ENCODE assay signal across 8 mouse cellular contexts in genomic region chr5:150118455-150119241, GRCm38 (mm10). TPM values are rescaled to one million over a fixed set of nuclear protein-coding genes. Genes with fewer than 3 reads are reported as not detected.
DNase-seq lines count a peak whose midpoint lies in the region; ATAC-seq and TF ChIP-seq lines count a peak whose summit lies in the region.

Gene Fry, plus strand, starts transcription at chr5:150118645.

- no peak within 1 kb of the TSS for H3K27ac ChIP-seq in embryonic facial prominence, embryonic 13.5 days
- H3K27ac ChIP-seq in kidney, adult 2 months (ENCODE audit: insufficient read depth, low read depth, low read length) = peak within 1 kb of the TSS; percentile 62; the same call in 1 of the 2 replicates
- H3K27ac ChIP-seq in limb, embryonic 11.5 days (replicated peaks; ENCODE audit: low read depth, low read length) = no peak within 1 kb of the TSS
- peak within 1 kb of the TSS; percentile 68 for H3K27ac ChIP-seq in midbrain, embryonic 13.5 days
- 0 out of 2 replicates have a peak within 1 kb of the TSS, but pooled peaks have one; percentile 9 for H3K27ac ChIP-seq in small intestine, adult 2 months (ENCODE audit: insufficient read depth, low read depth, low read length)

- peak within 1 kb of the TSS; percentile 63 for H3K9ac ChIP-seq in embryonic facial prominence, embryonic 13.5 days
- peak within 1 kb of the TSS; percentile 44 for H3K9ac ChIP-seq in limb, embryonic 11.5 days (ENCODE audit: low read length)
- peak within 1 kb of the TSS; percentile 72 for H3K9ac ChIP-seq in midbrain, embryonic 13.5 days (replicated peaks)

- peak; percentile 82 to 90 for DNase-seq in adrenal gland, postnatal 4 days (ENCODE audit: low spot score in 2 of 2)
- DNase-seq in heart, adult 18-20 months = peak; percentile 96 to 98
- peak; percentile 94 for DNase-seq in kidney, adult 2 months
- peak; percentile 90 for DNase-seq in limb, embryonic 11.5 days (ENCODE audit: low spot score)
- no peak for DNase-seq in adipocyte (ENCODE audit: low spot score)

- peaks cover 29% of the 10 kb centered on the region for H3K4me1 ChIP-seq in embryonic facial prominence, embryonic 13.5 days
- peaks cover 5% of the 10 kb centered on the region; the same call in 1 of the 2 replicates for H3K4me1 ChIP-seq in kidney, adult 2 months (ENCODE audit: control insufficient read depth, insufficient read depth, low read length)
- no peaks in the 10 kb centered on the region for H3K4me1 ChIP-seq in limb, embryonic 11.5 days (ENCODE audit: control insufficient read depth, insufficient read depth, low read length)
- H3K4me1 ChIP-seq in midbrain, embryonic 13.5 days (replicated peaks) = peaks cover 22% of the 10 kb centered on the region
- peaks cover 4% of the 10 kb centered on the region for H3K4me1 ChIP-seq in small intestine, adult 2 months (ENCODE audit: control insufficient read depth, insufficient read depth, insufficient read length, low read length)

- no peaks in the 10 kb centered on the region for H3K27me3 ChIP-seq in embryonic facial prominence, embryonic 13.5 days
- no peaks in the 10 kb centered on the region; the same call in 1 of the 2 replicates for H3K27me3 ChIP-seq in kidney, adult 2 months (replicated peaks; ENCODE audit: control insufficient read depth, insufficient read depth, low read length)
- H3K27me3 ChIP-seq in limb, embryonic 11.5 days (ENCODE audit: control insufficient read depth, insufficient read depth, low read length) = no peaks in the 10 kb centered on the region
- H3K27me3 ChIP-seq in midbrain, embryonic 13.5 days = 0 out of 2 replicates have a peak, but pooled peaks cover 7% of the 10 kb centered on the region
- H3K27me3 ChIP-seq in small intestine, adult 2 months (ENCODE audit: control insufficient read depth, insufficient read depth, low read length) = no peaks in the 10 kb centered on the region

- no peak for TF ChIP-seq POLR2A in kidney, adult 2 months (IDR thresholded peaks at IDR 0.05; ENCODE audit: low read depth, low read length)
- no peak for TF ChIP-seq POLR2A in small intestine, adult 2 months (IDR thresholded peaks at IDR 0.05; ENCODE audit: low read depth, low read length)

- 1% methylated on average over 66 of the region's 68 CpGs for WGBS in embryonic facial prominence, embryonic 13.5 days
- under 1% methylated on average over 66 of the region's 68 CpGs for WGBS in kidney, adult 2 months
- under 1% methylated on average over 62 of the region's 68 CpGs for WGBS in limb, embryonic 11.5 days
- 1% methylated on average over 55 of the region's 68 CpGs for WGBS in midbrain, embryonic 13.5 days
- under 1% methylated on average over 58 of the region's 68 CpGs for WGBS in small intestine, adult 2 months

- H3K4me3 ChIP-seq in embryonic facial prominence, embryonic 13.5 days = peak within 1 kb of the TSS; percentile 70
- H3K4me3 ChIP-seq in kidney, adult 2 months (ENCODE audit: insufficient read depth, low read depth, low read length) = peak within 1 kb of the TSS; percentile 68
- H3K4me3 ChIP-seq in limb, embryonic 11.5 days (ENCODE audit: low read depth, low read length) = peak within 1 kb of the TSS; percentile 71
- peak within 1 kb of the TSS; percentile 75 for H3K4me3 ChIP-seq in midbrain, embryonic 13.5 days (replicated peaks)
- peak within 1 kb of the TSS; percentile 85 for H3K4me3 ChIP-seq in small intestine, adult 2 months (ENCODE audit: low read depth, low read length)

- no peaks in the 10 kb centered on the region for H3K9me3 ChIP-seq in embryonic facial prominence, embryonic 13.5 days
- no peaks in the 10 kb centered on the region for H3K9me3 ChIP-seq in limb, embryonic 11.5 days (ENCODE audit: control insufficient read depth, low read length)
- no peaks in the 10 kb centered on the region for H3K9me3 ChIP-seq in midbrain, embryonic 13.5 days

- H3K36me3 ChIP-seq in embryonic facial prominence, embryonic 13.5 days = no peaks in the 10 kb centered on the region
- no peaks in the 10 kb centered on the region for H3K36me3 ChIP-seq in kidney, adult 2 months (ENCODE audit: control insufficient read depth, insufficient read depth, low read length)
- no peaks in the 10 kb centered on the region for H3K36me3 ChIP-seq in limb, embryonic 11.5 days (ENCODE audit: control insufficient read depth, insufficient read depth, low read length)
- no peaks in the 10 kb centered on the region for H3K36me3 ChIP-seq in midbrain, embryonic 13.5 days
- H3K36me3 ChIP-seq in small intestine, adult 2 months (ENCODE audit: control insufficient read depth, insufficient read depth, low read length) = no peaks in the 10 kb centered on the region

- no peak for TF ChIP-seq CTCF in kidney, adult 2 months (conservative IDR thresholded peaks at IDR 0.05; ENCODE audit: insufficient read depth, insufficient read length, low read depth, low read length)
- no peak for TF ChIP-seq CTCF in small intestine, adult 2 months (IDR thresholded peaks at IDR 0.05; ENCODE audit: extremely low read depth, insufficient read length, insufficient replicate concordance, low read depth, low read length)

- ATAC-seq in embryonic facial prominence, embryonic 13.5 days (ENCODE audit: insufficient number of reproducible peaks, insufficient read depth, low FRiP score, low TSS enrichment, low read depth) = peak; percentile 92
- ATAC-seq in limb, embryonic 11.5 days (ENCODE audit: insufficient number of reproducible peaks, low FRiP score, low TSS enrichment, low read depth) = peak; percentile 95
- peak; percentile 97 for ATAC-seq in midbrain, embryonic 13.5 days

- H3K4me2 ChIP-seq in embryonic facial prominence, embryonic 13.5 days = peak within 1 kb of the TSS; percentile 77
- peak within 1 kb of the TSS; percentile 75 for H3K4me2 ChIP-seq in limb, embryonic 11.5 days (ENCODE audit: low read depth, severe bottlenecking)
- H3K4me2 ChIP-seq in midbrain, embryonic 13.5 days (replicated peaks) = peak within 1 kb of the TSS; percentile 83

RNA-seq across cellular contexts. Expression of gene Fry, which starts in this region (rescaled TPM):
- total RNA-seq in adrenal gland, postnatal 4 days (2021) = 10 to 100 TPM; 41.0 to 43.4 TPM
- 9.8 and 11.1 TPM in 2 replicates for polyA plus RNA-seq in embryonic facial prominence, embryonic 13.5 days (2015; fragmentation: Nextera tagmentation; extraction: Ambion mirVana)
- 100 to 1,000 TPM in 1 of 2 experiments, 10 to 100 TPM in 1; 97.6 to 122 TPM for total RNA-seq in heart, adult 18-20 months (2021)
- 12.6 and 12.9 TPM in 2 replicates for polyA plus RNA-seq in kidney, adult 2 months (2012; rRNA removed)
- polyA plus RNA-seq in limb, embryonic 11.5 days (2014; fragmentation: Nextera tagmentation; extraction: Ambion mirVana) = 4.7 and 5.2 TPM in 2 replicates
- polyA plus RNA-seq in midbrain, embryonic 13.5 days (2015; fragmentation: Nextera tagmentation; extraction: Ambion mirVana) = 35.4 and 37.4 TPM in 2 replicates
- 3.5 and 5.6 TPM in 2 replicates for polyA plus RNA-seq in small intestine, adult 2 months (2012; rRNA removed)

Comparison
In these comparisons a context has a peak if more than half of its experiments do, and no peak if none do; other contexts are left out.
1. H3K27ac ChIP-seq: peak in kidney, adult 2 months (single experiment), midbrain, embryonic 13.5 days (single experiment) and small intestine, adult 2 months (single experiment); none in embryonic facial prominence, embryonic 13.5 days (single experiment) and limb, embryonic 11.5 days (single experiment).
2. Peak in every context shown above with its lines, with median percentiles within 50 percentile points of each other: ATAC-seq, H3K4me2 ChIP-seq, H3K4me3 ChIP-seq and H3K9ac ChIP-seq.